Mouse (Mus musculus): Measurements from ENCODE around the gene Olfr397. TPM values are rescaled to one million over a fixed set of nuclear protein-coding genes. Genes with fewer than 3 reads are reported as not detected.
A peak's percentile ranks its signal among the peaks of the same experiment; 100 is the strongest.

Gene Olfr397
- total and polyA plus RNA-seq, 3 experiments, result not detected

GRCm38 (mm10) chr11:73990307-73990706, 29.7 kb downstream of the Olfr397 start, which contains the start of gene Olfr398:
Gene Olfr398, minus strand, starts transcription at chr11:73990407.
- dilution Hi-C loops (cut with MboI; ENCODE audit: extremely low pct_ligation_motif_present, extremely low pct_unique_long_range_greater_than_20kb, low sequenced_read_pairs), result no loop called here

DNA sequence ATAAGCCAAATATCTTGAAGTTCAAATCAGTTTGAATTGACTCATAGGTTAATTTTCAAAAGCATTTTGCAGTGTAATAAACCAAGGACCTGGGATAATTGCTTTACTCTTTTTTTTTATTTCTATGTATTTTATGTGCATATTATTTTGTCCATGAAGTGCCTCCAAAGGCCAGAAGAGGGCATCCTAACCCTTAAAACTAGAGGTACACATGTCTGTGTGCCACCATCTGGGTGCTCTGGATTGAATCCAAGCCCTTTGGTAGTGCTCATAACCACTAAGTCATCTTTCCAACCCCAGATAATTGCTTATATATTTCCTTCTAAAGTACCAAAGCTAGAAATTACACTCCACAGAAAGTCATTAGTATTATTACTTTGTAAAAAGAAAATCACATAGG, 32.5 kb downstream of the Olfr397 start:
- in situ Hi-C loops (cut with MboI; ENCODE audit: low pct_ligation_motif_present, low pct_unique_long_range_greater_than_20kb, low sequenced_read_pairs), result loop anchor here (10.0 kb wide), 1 partner anchor 372 kb away; the partner anchor contains the start of gene Olfr412
- Histone ChIP-seq H3K4me3 (replicated peaks in 1 of 3; ENCODE audit: low read depth in 2 of 3, low read length in 2 of 3, poor library complexity in 1 of 3) (no peak overlapping the region), H3K27me3 (replicated peaks) (peaks cover 41% of the 10 kb centered on the region), H3K36me3 (replicated peaks in 1 of 2; ENCODE audit: control insufficient read depth in 1 of 2, insufficient read depth in 1 of 2, low read length in 1 of 2) (no peaks in the 10 kb centered on the region), H3K9ac (ENCODE audit: insufficient read depth, low read depth) (no peak overlapping the region), H3K4me2 (ENCODE audit: insufficient read depth, low read depth, poor library complexity, severe bottlenecking) (no peak overlapping the region), H3K27ac (ENCODE audit: insufficient read depth, low read depth) (no peak overlapping the region), H3K4me1 (ENCODE audit: control insufficient read depth in 1 of 2, insufficient read depth in 2 of 2) (no peaks in the 10 kb centered on the region), H3K9me3 (replicated peaks; ENCODE audit: low read length) (no peaks in the 10 kb centered on the region), H3K79me2 (replicated peaks; ENCODE audit: control insufficient read depth, extremely low read depth, insufficient read depth, poor library complexity, severe bottlenecking) (no peaks in the 10 kb centered on the region)
- no peak for TF ChIP-seq E2F4 (IDR thresholded peaks at IDR 0.05; ENCODE audit: insufficient replicate concordance, low read depth, low read length)
- peak; percentile 35; the same call in 1 of the 2 replicates for TF ChIP-seq ZNF384 (IDR thresholded peaks at IDR 0.05; ENCODE audit: low read depth, low read length)
- TF ChIP-seq ETS1 (conservative IDR thresholded peaks at IDR 0.05; ENCODE audit: low read depth, low read length), result no peak
- TF ChIP-seq TCF12 (IDR thresholded peaks at IDR 0.05; ENCODE audit: low read depth, low read length), result no peak
- TF ChIP-seq NRF1 (IDR thresholded peaks at IDR 0.05; ENCODE audit: low read depth, low read length), result no peak
- TF ChIP-seq MAX (IDR thresholded peaks at IDR 0.05; ENCODE audit: low read length), result no peak
- no peak; the same call in 1 of the 2 replicates for TF ChIP-seq ZC3H11A (IDR thresholded peaks at IDR 0.05; ENCODE audit: low read depth, low read length)
- TF ChIP-seq CTCF (conservative IDR thresholded peaks at IDR 0.05 in 1 of 2, IDR thresholded peaks at IDR 0.05 in 1 of 2; ENCODE audit: low read depth in 2 of 2, low read length in 2 of 2), result peak; percentile 37 to 67; a peak in 2 of 4 replicates
- no peak for TF ChIP-seq JUND (conservative IDR thresholded peaks at IDR 0.05; ENCODE audit: low read depth, low read length)
- TF ChIP-seq RAD21 (IDR thresholded peaks at IDR 0.05; ENCODE audit: low read depth, low read length), result peak; percentile 67
- TF ChIP-seq CHD2 (IDR thresholded peaks at IDR 0.05; ENCODE audit: low read length), result no peak
- TF ChIP-seq CHD1 (IDR thresholded peaks at IDR 0.05; ENCODE audit: low read depth, low read length), result no peak
- no peak for TF ChIP-seq IRF4 (IDR thresholded peaks at IDR 0.05; ENCODE audit: low read depth, low read length)
- TF ChIP-seq SMC3 (IDR thresholded peaks at IDR 0.05; ENCODE audit: low read depth, low read length), result peak; percentile 55
- no peak for TF ChIP-seq ZKSCAN1 (IDR thresholded peaks at IDR 0.05; ENCODE audit: borderline replicate concordance, low read depth, low read length)
- dilution Hi-C loops (cut with MboI; ENCODE audit: extremely low pct_ligation_motif_present, extremely low pct_unique_long_range_greater_than_20kb, low sequenced_read_pairs), result no loop called here
- peak; percentile 37 for DNase-seq (ENCODE audit: extremely low read depth)

More at GRCm38 (mm10) chr11:73990307-73990706, 29.7 kb downstream of the Olfr397 start, which contains the start of gene Olfr398:
- Histone ChIP-seq H3K4me2 (ENCODE audit: insufficient read depth, low read depth, poor library complexity, severe bottlenecking) (no peak within 1 kb of the TSS), H3K4me1 (ENCODE audit: control insufficient read depth in 1 of 2, insufficient read depth in 2 of 2) (no peaks in the 10 kb centered on the region), H3K9ac (ENCODE audit: insufficient read depth, low read depth) (no peak within 1 kb of the TSS), H3K27me3 (replicated peaks) (peaks cover 61% of the 10 kb centered on the region), H3K36me3 (replicated peaks in 1 of 2; ENCODE audit: control insufficient read depth in 1 of 2, insufficient read depth in 1 of 2, low read length in 1 of 2) (no peaks in the 10 kb centered on the region), H3K9me3 (replicated peaks; ENCODE audit: low read length) (no peaks in the 10 kb centered on the region), H3K79me2 (replicated peaks; ENCODE audit: control insufficient read depth, extremely low read depth, insufficient read depth, poor library complexity, severe bottlenecking) (no peaks in the 10 kb centered on the region), H3K27ac (ENCODE audit: insufficient read depth, low read depth) (no peak within 1 kb of the TSS), H3K4me3 (replicated peaks in 1 of 3; ENCODE audit: low read depth in 2 of 3, low read length in 2 of 3, poor library complexity in 1 of 3) (no peak within 1 kb of the TSS)
- TF ChIP-seq RAD21 (IDR thresholded peaks at IDR 0.05; ENCODE audit: low read depth, low read length), result no peak
- no peak for TF ChIP-seq CTCF (conservative IDR thresholded peaks at IDR 0.05 in 1 of 2, IDR thresholded peaks at IDR 0.05 in 1 of 2; ENCODE audit: low read depth in 2 of 2, low read length in 2 of 2)
- TF ChIP-seq PAX5 (IDR thresholded peaks at IDR 0.05; ENCODE audit: low read length), result no peak
- TF ChIP-seq CHD1 (IDR thresholded peaks at IDR 0.05; ENCODE audit: low read depth, low read length), result no peak
- no peak for TF ChIP-seq ELF1 (IDR thresholded peaks at IDR 0.05; ENCODE audit: low read depth, low read length)
- no peak for TF ChIP-seq ZC3H11A (IDR thresholded peaks at IDR 0.05; ENCODE audit: low read depth, low read length)
- no peak for TF ChIP-seq EP300 (IDR thresholded peaks at IDR 0.05; ENCODE audit: low read length)
- no peak for TF ChIP-seq MAX (IDR thresholded peaks at IDR 0.05; ENCODE audit: low read length)
- no peak for TF ChIP-seq KAT2A (IDR thresholded peaks at IDR 0.05; ENCODE audit: insufficient replicate concordance, low read length)
- TF ChIP-seq MXI1 (IDR thresholded peaks at IDR 0.05; ENCODE audit: low read depth, low read length), result no peak
- TF ChIP-seq MAZ (IDR thresholded peaks at IDR 0.05; ENCODE audit: low read depth, low read length), result no peak
- TF ChIP-seq UBTF (IDR thresholded peaks at IDR 0.05; ENCODE audit: low read depth, low read length), result no peak
- TF ChIP-seq ETS1 (conservative IDR thresholded peaks at IDR 0.05; ENCODE audit: low read depth, low read length), result no peak
- TF ChIP-seq TCF12 (IDR thresholded peaks at IDR 0.05; ENCODE audit: low read depth, low read length), result no peak
- TF ChIP-seq CHD2 (IDR thresholded peaks at IDR 0.05; ENCODE audit: low read length), result no peak
- TF ChIP-seq TBP (conservative IDR thresholded peaks at IDR 0.05; ENCODE audit: low read depth, low read length), result no peak
- in situ Hi-C loops (cut with MboI; ENCODE audit: low pct_ligation_motif_present, low pct_unique_long_range_greater_than_20kb, low sequenced_read_pairs), result loop anchor here (10.0 kb wide), 1 partner anchor 374 kb away; the partner anchor contains the start of gene Olfr412
- DNase-seq (ENCODE audit: extremely low read depth), result no peak

Measured in CH12.LX (cell line).